Mouse (Mus musculus) liver, embryonic 12.5 days (tissue): ENCODE results near the gene Kcnh6. TPM values are rescaled to one million over a fixed set of nuclear protein-coding genes. Genes with fewer than 3 reads are reported as not detected.

Source experiments
- ATAC-seq: fragments of 200-750 bp; cut with Nextera tagmentation; 2 replicates; pipeline ENCODE4 v1.8.0; 2017; ENCODE audit warnings: moderate number of reproducible peaks, mild to moderate bottlenecking, moderate library complexity
- H3K27ac ChIP-seq: fragments of 300-500 bp; sonication (generic); 2 replicates; pipeline ENCODE4 v1.5.1; 2016; ENCODE audit warnings: mild to moderate bottlenecking
- H3K27me3 ChIP-seq: fragments of 300-500 bp; sonication (generic); replicated peaks from 2 replicates; pipeline ENCODE4 v1.6.1; 2016; ENCODE audit warnings: mild to moderate bottlenecking, moderate library complexity
- H3K36me3 ChIP-seq: fragments of 300-500 bp; sonication (generic); 2 replicates; pipeline ENCODE4 v1.6.1; 2016; ENCODE audit warnings: mild to moderate bottlenecking, moderate library complexity
- H3K4me1 ChIP-seq: fragments of 300-500 bp; sonication (generic); 2 replicates; pipeline ENCODE4 v1.6.1; 2016
- H3K4me2 ChIP-seq: fragments of 300-500 bp; sonication (generic); 2 replicates; pipeline ENCODE4 v1.6.1; 2016; ENCODE audit warnings: mild to moderate bottlenecking, moderate library complexity
- H3K4me3 ChIP-seq: fragments of 300-500 bp; sonication (generic); 2 replicates; pipeline ENCODE4 v1.5.1; 2016; ENCODE audit warnings: mild to moderate bottlenecking, moderate library complexity
- H3K9ac ChIP-seq: fragments of 300-500 bp; sonication (generic); 2 replicates; pipeline ENCODE4 v1.6.1; 2016; ENCODE audit warnings: mild to moderate bottlenecking, moderate library complexity
- H3K9me3 ChIP-seq: fragments of 300-500 bp; sonication (generic); replicated peaks from 2 replicates; pipeline ENCODE4 v1.6.1; 2016; ENCODE audit warnings: mild to moderate bottlenecking, moderate library complexity
- WGBS: fragments of 180-500 bp; shearing (Covaris S2); methylation state at CpG from one replicate; pipeline ENCODE4 v1.1.7; 2016; ENCODE audit not compliant: insufficient replicate concordance; 5-methylcytosine and 5-hydroxymethylcytosine counted together
- polyA plus RNA-seq: library from polyadenylated mRNA; unstranded; fragments of >200 nt; fragmentation: Nextera tagmentation; extraction: Ambion mirVana; gene quantifications from 2 replicates; pipeline ENCODE4 v1.2.1, GENCODE M21; 2016

Gene Kcnh6
- 0.06 and 0.08 TPM in 2 replicates for polyA plus RNA-seq

- no peaks in the 10 kb centered on the region for H3K36me3 ChIP-seq
- 4% methylated on average over 25 of the region's 25 CpGs for WGBS
- H3K4me2 ChIP-seq, result peak within 1 kb of the TSS; percentile 60
- H3K9me3 ChIP-seq, result no peaks in the 10 kb centered on the region
- no peak within 1 kb of the TSS for H3K9ac ChIP-seq
- H3K4me1 ChIP-seq, result peaks cover 11% of the 10 kb centered on the region
- peak; percentile 38; the same call in 1 of the 2 replicates for ATAC-seq
- no peak within 1 kb of the TSS for H3K27ac ChIP-seq
- H3K4me3 ChIP-seq, result 0 out of 2 replicates have a peak within 1 kb of the TSS, but pooled peaks have one; percentile 20
- peaks cover 73% of the 10 kb centered on the region for H3K27me3 ChIP-seq
Observed at GRCm38 (mm10) chr11:106007821-106008220, at the start of gene Kcnh6. Gene Kcnh6, plus strand, starts transcription at chr11:106008124.

DNA sequence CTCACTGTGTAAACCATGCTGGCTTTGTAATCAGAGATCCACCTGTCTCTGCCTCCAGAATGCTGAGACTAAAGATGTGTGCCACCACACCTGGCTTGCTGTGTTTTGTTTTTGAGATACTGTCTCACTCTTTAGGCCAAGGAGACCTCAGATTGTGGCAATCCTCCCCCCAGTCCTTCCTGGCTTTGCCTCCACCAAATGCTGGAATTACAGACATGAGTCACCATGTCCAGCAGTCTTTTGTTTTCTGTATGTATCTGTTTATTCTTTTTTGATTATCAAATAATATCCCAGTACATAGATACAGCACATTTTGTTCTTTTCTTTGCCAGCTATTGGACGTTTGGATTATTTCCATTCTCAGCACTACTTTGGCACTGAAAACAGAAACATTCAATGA lies 49.4 kb upstream of the Kcnh6 start:
- no peaks in the 10 kb centered on the region for H3K9me3 ChIP-seq
- H3K27me3 ChIP-seq, result peaks cover 37% of the 10 kb centered on the region
- no peaks in the 10 kb centered on the region for H3K36me3 ChIP-seq
- 30% methylated on average over 1 of the region's 1 CpGs for WGBS
- no peak overlapping the region for H3K4me2 ChIP-seq
- ATAC-seq, result no peak
- H3K4me1 ChIP-seq, result peaks cover 8% of the 10 kb centered on the region
- H3K9ac ChIP-seq, result no peak overlapping the region
- H3K4me3 ChIP-seq, result no peak overlapping the region
- no peak overlapping the region for H3K27ac ChIP-seq

DNA sequence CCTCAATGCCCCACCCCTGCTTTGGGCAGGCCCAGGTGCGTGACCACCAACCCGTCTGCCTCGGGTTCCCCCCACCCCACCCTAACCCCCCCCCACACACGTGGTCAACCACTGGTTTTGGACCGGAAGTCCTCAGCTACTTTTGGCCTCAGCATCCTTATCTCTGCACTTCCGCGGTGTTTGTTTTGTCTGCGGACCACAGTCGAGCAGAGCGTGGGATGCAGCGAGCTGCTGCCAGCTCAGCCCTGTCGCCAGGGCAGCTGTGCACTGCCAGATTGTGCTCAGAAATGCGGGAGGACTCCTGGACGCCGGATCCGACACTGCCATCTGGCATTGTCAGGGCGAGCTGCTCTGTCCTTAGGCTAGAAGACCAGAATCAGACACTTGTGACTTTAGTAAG lies 48.6 kb upstream of the Kcnh6 start:
- no peak for ATAC-seq
- Histone ChIP-seq H3K4me2 (peak overlapping the region; percentile 35), H3K27ac (no peak overlapping the region), H3K9me3 (no peaks in the 10 kb centered on the region), H3K9ac (no peak overlapping the region), H3K4me1 (peaks cover 8% of the 10 kb centered on the region), H3K27me3 (peaks cover 37% of the 10 kb centered on the region), H3K4me3 (no peak overlapping the region), H3K36me3 (no peaks in the 10 kb centered on the region)
- 9% methylated on average over 17 of the region's 17 CpGs for WGBS

DNA sequence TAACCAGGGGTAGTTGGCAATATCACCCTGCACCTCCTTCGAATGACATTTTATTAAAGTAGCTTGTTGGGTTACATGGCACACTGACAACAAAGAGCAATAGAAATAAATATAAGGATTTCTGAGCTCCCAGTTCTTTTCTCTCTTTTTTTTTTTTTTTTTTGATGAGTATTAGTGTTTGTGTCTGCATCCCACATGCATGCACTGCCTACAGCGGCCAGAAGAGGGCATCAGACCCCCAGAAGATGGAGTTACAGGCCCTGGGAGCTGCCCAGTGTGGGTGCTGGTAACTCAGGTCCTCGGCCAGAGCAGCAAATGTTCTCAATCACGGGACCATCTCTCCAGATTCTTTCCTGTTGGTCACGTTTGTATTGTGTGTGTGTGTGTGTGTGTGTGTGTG lies 43.2 kb upstream of the Kcnh6 start:
- Histone ChIP-seq H3K9ac (no peak overlapping the region), H3K27me3 (peaks cover 56% of the 10 kb centered on the region), H3K4me2 (no peak overlapping the region), H3K27ac (no peak overlapping the region), H3K9me3 (no peaks in the 10 kb centered on the region), H3K4me1 (peaks cover 6% of the 10 kb centered on the region), H3K36me3 (no peaks in the 10 kb centered on the region), H3K4me3 (no peak overlapping the region)
- 49% methylated on average over 5 of the region's 5 CpGs for WGBS
- ATAC-seq, result no peak

- ATAC-seq, result no peak
- Histone ChIP-seq H3K9me3 (no peaks in the 10 kb centered on the region), H3K4me1 (peaks cover 2% of the 10 kb centered on the region; the same call in 1 of the 2 replicates), H3K4me3 (no peak overlapping the region), H3K9ac (no peak overlapping the region), H3K27me3 (peaks cover 65% of the 10 kb centered on the region), H3K36me3 (no peaks in the 10 kb centered on the region), H3K27ac (no peak overlapping the region), H3K4me2 (no peak overlapping the region)
- 51% methylated on average over 4 of the region's 4 CpGs for WGBS
Observed at GRCm38 (mm10) chr11:105966288-105966687, 41.6 kb upstream of the Kcnh6 start.

- peaks cover 2% of the 10 kb centered on the region; the same call in 1 of the 2 replicates for H3K4me1 ChIP-seq
- ATAC-seq, result no peak
- peak within 1 kb of the TSS; percentile 51 for H3K4me3 ChIP-seq
- no peaks in the 10 kb centered on the region for H3K9me3 ChIP-seq
- H3K36me3 ChIP-seq, result no peaks in the 10 kb centered on the region
- peaks cover 75% of the 10 kb centered on the region for H3K27me3 ChIP-seq
- peak within 1 kb of the TSS; percentile 69 for H3K4me2 ChIP-seq
- WGBS, result 1% methylated on average over 69 of the region's 76 CpGs
- H3K27ac ChIP-seq, result no peak within 1 kb of the TSS
- 0 out of 2 replicates have a peak within 1 kb of the TSS, but pooled peaks have one; percentile 12 for H3K9ac ChIP-seq
Observed at GRCm38 (mm10) chr11:105967741-105968574, 40.0 kb upstream of the Kcnh6 start, which contains the start of gene Ace. Gene Ace, plus strand, starts transcription at chr11:105967945.

GRCm38 (mm10) chr11:105968948-105969347 lies 39.0 kb upstream of the Kcnh6 start:
- H3K36me3 ChIP-seq, result no peaks in the 10 kb centered on the region
- H3K27me3 ChIP-seq, result peaks cover 85% of the 10 kb centered on the region
- ATAC-seq, result no peak
- H3K4me1 ChIP-seq, result peaks cover 2% of the 10 kb centered on the region; the same call in 1 of the 2 replicates
- no peak overlapping the region for H3K4me2 ChIP-seq
- no peak overlapping the region for H3K27ac ChIP-seq
- 40% methylated on average over 10 of the region's 10 CpGs for WGBS
- no peak overlapping the region for H3K9ac ChIP-seq
- no peaks in the 10 kb centered on the region for H3K9me3 ChIP-seq
- no peak overlapping the region for H3K4me3 ChIP-seq

DNA sequence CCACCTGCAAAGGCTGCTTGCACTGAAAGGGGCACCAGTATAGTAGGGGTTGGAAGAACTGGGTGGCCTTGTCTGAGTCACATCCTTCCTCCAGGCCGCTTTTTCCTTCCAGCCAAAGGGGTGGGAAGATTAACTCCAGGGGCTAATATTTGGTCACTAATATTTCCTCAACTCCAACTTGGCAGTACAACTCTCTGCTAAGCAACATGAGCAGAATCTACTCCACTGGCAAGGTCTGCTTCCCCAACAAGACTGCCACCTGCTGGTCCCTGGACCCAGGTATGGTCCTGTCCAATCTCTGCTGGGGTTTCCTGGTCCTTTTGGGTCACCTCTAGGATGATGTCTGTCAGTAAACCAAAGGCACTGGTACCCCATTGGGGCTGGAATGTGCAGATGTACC lies 38.4 kb upstream of the Kcnh6 start:
- WGBS, result 19% methylated on average over 1 of the region's 1 CpGs
- H3K4me1 ChIP-seq, result peaks cover 2% of the 10 kb centered on the region; the same call in 1 of the 2 replicates
- H3K4me3 ChIP-seq, result no peak overlapping the region
- no peak for ATAC-seq
- peaks cover 88% of the 10 kb centered on the region for H3K27me3 ChIP-seq
- H3K9me3 ChIP-seq, result no peaks in the 10 kb centered on the region
- no peaks in the 10 kb centered on the region for H3K36me3 ChIP-seq
- no peak overlapping the region for H3K4me2 ChIP-seq
- H3K9ac ChIP-seq, result no peak overlapping the region
- H3K27ac ChIP-seq, result no peak overlapping the region

- 67% methylated on average over 6 of the region's 6 CpGs for WGBS
- Histone ChIP-seq H3K4me1 (no peaks in the 10 kb centered on the region), H3K4me3 (no peak overlapping the region), H3K27me3 (peaks cover 76% of the 10 kb centered on the region), H3K27ac (no peak overlapping the region), H3K36me3 (no peaks in the 10 kb centered on the region), H3K4me2 (no peak overlapping the region), H3K9ac (no peak overlapping the region), H3K9me3 (no peaks in the 10 kb centered on the region)
- ATAC-seq, result no peak
Observed at GRCm38 (mm10) chr11:105974593-105974992, 33.3 kb upstream of the Kcnh6 start.

DNA sequence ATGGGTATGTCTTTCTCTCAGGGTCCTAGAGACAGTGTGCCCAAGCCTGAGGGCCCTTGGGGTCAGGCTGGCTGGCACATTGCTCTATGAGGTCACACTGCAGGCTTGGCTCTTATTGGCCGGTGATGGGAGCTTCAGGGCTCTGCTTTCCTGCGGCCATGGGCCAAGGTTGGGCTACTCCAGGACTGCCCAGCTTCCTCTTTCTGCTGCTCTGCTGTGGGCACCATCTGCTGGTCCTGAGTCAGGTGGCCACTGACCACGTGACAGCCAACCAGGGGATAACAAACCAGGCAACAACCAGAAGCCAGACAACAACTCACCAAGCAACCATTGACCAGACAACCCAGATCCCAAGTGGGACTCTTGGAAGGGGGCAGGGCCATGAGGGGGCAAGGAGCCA lies 32.9 kb upstream of the Kcnh6 start:
- Histone ChIP-seq H3K4me2 (no peak overlapping the region), H3K4me1 (no peaks in the 10 kb centered on the region), H3K27me3 (peaks cover 72% of the 10 kb centered on the region), H3K36me3 (no peaks in the 10 kb centered on the region), H3K27ac (no peak overlapping the region), H3K9me3 (no peaks in the 10 kb centered on the region), H3K4me3 (no peak overlapping the region), H3K9ac (no peak overlapping the region)
- WGBS, result 49% methylated on average over 3 of the region's 3 CpGs
- no peak for ATAC-seq

DNA sequence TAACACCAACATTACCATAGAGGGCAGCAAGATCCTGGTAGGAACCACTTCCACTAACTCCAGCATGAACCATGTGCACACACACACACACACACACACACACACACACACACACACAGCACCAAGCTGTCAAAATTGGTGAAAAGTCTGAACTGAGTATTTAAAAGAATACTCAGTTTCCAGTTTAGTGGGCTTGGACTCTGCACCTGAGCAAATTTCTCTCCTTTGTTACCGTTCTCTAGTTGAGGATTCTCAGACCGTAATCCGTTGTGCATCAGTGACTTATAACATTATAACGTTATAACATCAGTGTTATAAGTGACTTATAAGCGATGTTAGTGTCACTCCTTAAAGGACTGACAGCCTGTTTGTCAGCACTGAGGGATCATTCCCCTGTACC lies 32.3 kb upstream of the Kcnh6 start:
- 75% methylated on average over 5 of the region's 5 CpGs for WGBS
- H3K9ac ChIP-seq, result no peak overlapping the region

DNA sequence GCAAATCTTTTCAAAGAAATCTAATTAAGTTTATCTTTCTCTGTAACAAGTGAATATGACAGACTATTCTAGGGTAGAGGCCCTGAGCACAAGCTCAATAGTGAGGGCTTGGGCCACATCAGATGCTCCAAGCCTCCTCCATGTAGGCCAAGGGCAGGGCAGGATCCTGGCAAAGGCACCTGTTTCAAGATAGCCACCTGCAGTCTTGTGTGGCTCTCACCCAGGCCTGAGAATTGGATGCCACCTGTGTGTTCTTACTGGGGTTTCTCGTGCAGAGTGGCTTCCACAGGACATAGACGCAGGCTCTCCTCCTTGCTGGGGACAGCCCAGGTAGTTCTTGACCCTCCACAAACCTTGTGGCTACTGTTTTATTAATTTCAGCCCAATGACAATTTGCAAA lies 29.7 kb upstream of the Kcnh6 start:
- 57% methylated on average over 2 of the region's 2 CpGs for WGBS
- H3K36me3 ChIP-seq, result no peaks in the 10 kb centered on the region
- H3K9me3 ChIP-seq, result no peaks in the 10 kb centered on the region
- ATAC-seq, result no peak
- H3K27me3 ChIP-seq, result peaks cover 46% of the 10 kb centered on the region
- H3K27ac ChIP-seq, result no peak overlapping the region
- no peaks in the 10 kb centered on the region for H3K4me1 ChIP-seq
- H3K9ac ChIP-seq, result no peak overlapping the region
- no peak overlapping the region for H3K4me2 ChIP-seq
- H3K4me3 ChIP-seq, result no peak overlapping the region

More for the DNA sequence above, 32.3 kb upstream of the Kcnh6 start:
- Histone ChIP-seq H3K4me3 (no peak overlapping the region), H3K9me3 (no peaks in the 10 kb centered on the region), H3K4me1 (no peaks in the 10 kb centered on the region), H3K27ac (no peak overlapping the region), H3K4me2 (no peak overlapping the region), H3K36me3 (no peaks in the 10 kb centered on the region), H3K27me3 (peaks cover 68% of the 10 kb centered on the region)
- no peak for ATAC-seq
